Mouse (Mus musculus): ENCODE measurements around the gene Tiam1.

Tiam1 gene

GRCm38 (mm10) chr16:89844580-89844979 is 299.0 kb downstream of the Tiam1 start:
- no peak for DNase-seq (ENCODE audit: low read depth, low spot score)

GRCm38 (mm10) chr16:89841894-89842293 is 301.7 kb downstream of the Tiam1 start:
- no peak for DNase-seq (ENCODE audit: low read depth, low spot score)

GRCm38 (mm10) chr16:89840361-89840760 is 303.2 kb downstream of the Tiam1 start:
- DNase-seq (ENCODE audit: low read depth, low spot score), result no peak

- DNase-seq (ENCODE audit: low read depth, low spot score), result no peak
Measured at GRCm38 (mm10) chr16:89839829-89840228, 303.7 kb downstream of the Tiam1 start.

- DNase-seq (ENCODE audit: low read depth, low spot score), result no peak
Measured at GRCm38 (mm10) chr16:89837096-89837495, 306.5 kb downstream of the Tiam1 start.

- DNase-seq (ENCODE audit: low read depth, low spot score), result no peak
Measured at GRCm38 (mm10) chr16:89835551-89835950, 308.0 kb downstream of the Tiam1 start.

- DNase-seq (ENCODE audit: low read depth, low spot score), result no peak
Measured at GRCm38 (mm10) chr16:89833011-89833410, 310.6 kb downstream of the Tiam1 start.

- peak; percentile 66 for DNase-seq (ENCODE audit: low read depth, low spot score)
Measured at GRCm38 (mm10) chr16:89831172-89831571, 312.4 kb downstream of the Tiam1 start.

- DNase-seq (ENCODE audit: low read depth, low spot score), result peak; percentile 28
Measured at GRCm38 (mm10) chr16:89830221-89830648, 313.3 kb downstream of the Tiam1 start.

GRCm38 (mm10) chr16:89827496-89828125 is 316.0 kb downstream of the Tiam1 start:
- DNase-seq (ENCODE audit: low read depth, low spot score), result no peak

GRCm38 (mm10) chr16:89825875-89826274 is 317.7 kb downstream of the Tiam1 start:
- DNase-seq (ENCODE audit: low read depth, low spot score), result no peak

- no peak for DNase-seq (ENCODE audit: low read depth, low spot score)
Measured at GRCm38 (mm10) chr16:89822882-89823281, 320.7 kb downstream of the Tiam1 start.

- DNase-seq (ENCODE audit: low read depth, low spot score), result peak; percentile 17
Measured at GRCm38 (mm10) chr16:89818661-89819060, 324.9 kb downstream of the Tiam1 start.

GRCm38 (mm10) chr16:89817861-89818630 is 325.5 kb downstream of the Tiam1 start:
- no peak for DNase-seq (ENCODE audit: low read depth, low spot score)

GRCm38 (mm10) chr16:89817301-89817700 is 326.3 kb downstream of the Tiam1 start:
- DNase-seq (ENCODE audit: low read depth, low spot score), result no peak

- DNase-seq (ENCODE audit: low read depth, low spot score), result peak; percentile 28
Measured at GRCm38 (mm10) chr16:89816506-89817172, 326.9 kb downstream of the Tiam1 start.

- no peak for DNase-seq (ENCODE audit: low read depth, low spot score)
Measured at GRCm38 (mm10) chr16:89813536-89813935, 330.0 kb downstream of the Tiam1 start.

- DNase-seq (ENCODE audit: low read depth, low spot score), result no peak
Measured at GRCm38 (mm10) chr16:89812891-89813290, 330.7 kb downstream of the Tiam1 start.

GRCm38 (mm10) chr16:89810398-89810797 is 333.2 kb downstream of the Tiam1 start:
- no peak for DNase-seq (ENCODE audit: low read depth, low spot score)

- no peak for DNase-seq (ENCODE audit: low read depth, low spot score)
Measured at GRCm38 (mm10) chr16:89808168-89808567, 335.4 kb downstream of the Tiam1 start.

GRCm38 (mm10) chr16:89805946-89806345 is 337.6 kb downstream of the Tiam1 start:
- DNase-seq (ENCODE audit: low read depth, low spot score), result no peak

- DNase-seq (ENCODE audit: low read depth, low spot score), result no peak
Measured at GRCm38 (mm10) chr16:89805210-89805609, 338.4 kb downstream of the Tiam1 start.

- DNase-seq (ENCODE audit: low read depth, low spot score), result no peak
Measured at GRCm38 (mm10) chr16:89801493-89801892, 342.1 kb downstream of the Tiam1 start.
